Mouse (Mus musculus): ENCODE measurements around the gene Nupr1l. TPM values are rescaled to one million over a fixed set of nuclear protein-coding genes. Genes with fewer than 3 reads are reported as not detected.
"Not testable (repeated sequence)": the region's sequence is repeated elsewhere in the genome, so short reads cannot be mapped to it uniquely, and the experiment has no call there.

Nupr1l gene
- total RNA-seq, 4 experiments from 2014 or later, result 2.5 to 3.5 (median 3.2) TPM

- not testable (repeated sequence) for DNase-seq (ENCODE audit: low spot score in 2 of 2)
These were observed 7.2 kb downstream of the Nupr1l start for GRCm38 (mm10) chr5:129915491-129915890.

DNA sequence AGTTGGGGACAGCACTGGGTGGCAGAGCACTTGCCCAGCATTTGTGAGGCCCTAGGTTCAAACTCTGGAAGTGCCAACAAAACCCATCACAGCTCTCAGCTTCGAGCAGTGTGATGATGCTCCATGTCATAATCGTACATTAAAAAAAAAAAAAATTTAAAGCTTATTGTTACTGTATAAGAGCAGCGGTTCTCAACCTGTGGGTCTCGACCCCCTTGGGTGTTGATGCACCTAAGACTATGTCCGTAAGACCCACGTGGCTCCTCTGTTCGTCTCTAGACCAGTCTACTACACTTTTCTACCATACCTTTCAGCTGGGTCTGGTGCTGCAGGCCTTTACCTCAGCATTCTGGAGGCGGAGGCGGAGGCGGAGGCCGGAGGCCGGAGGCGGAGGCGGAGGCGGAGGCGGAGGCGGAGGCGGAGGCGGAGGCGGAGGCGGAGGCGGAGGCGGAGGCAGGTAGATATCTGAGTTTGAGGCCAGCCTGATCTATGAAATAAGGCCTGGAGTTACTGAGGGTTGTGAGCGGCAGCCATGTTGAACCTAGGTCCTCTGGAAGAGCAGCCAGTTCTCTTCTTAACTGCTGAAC lies 9.8 kb downstream of the Nupr1l start:
- no peak for DNase-seq (ENCODE audit: low spot score in 2 of 2)

GRCm38 (mm10) chr5:129918752-129919151 lies 10.4 kb downstream of the Nupr1l start:
- no peak for DNase-seq (ENCODE audit: low spot score in 2 of 2)

DNA sequence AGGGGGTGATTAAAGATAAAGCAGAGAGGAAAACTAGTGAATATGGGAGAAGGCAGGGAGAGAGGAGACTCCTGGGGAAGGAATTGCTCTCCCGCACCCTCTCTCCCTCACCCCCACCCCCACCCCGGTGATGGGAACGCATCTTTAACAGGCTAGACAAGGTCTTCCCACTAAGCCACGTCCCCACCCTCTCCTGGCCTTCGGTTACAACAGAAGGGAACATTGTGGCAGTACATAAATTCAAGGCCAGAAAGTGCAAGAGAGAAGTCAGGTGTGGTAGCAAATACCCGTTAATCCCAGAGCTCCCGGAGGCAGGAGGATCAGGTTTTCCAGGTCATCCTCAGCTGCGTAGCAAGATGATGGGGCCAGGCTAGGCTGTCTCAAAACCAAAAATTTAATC lies 11.0 kb downstream of the Nupr1l start:
- no peak for DNase-seq (ENCODE audit: low spot score in 2 of 2)

- no peak for DNase-seq (ENCODE audit: low spot score in 2 of 2)
These were observed 13.6 kb downstream of the Nupr1l start for GRCm38 (mm10) chr5:129921972-129922371.

GRCm38 (mm10) chr5:129924820-129925452 lies 16.6 kb downstream of the Nupr1l start:
- DNase-seq (ENCODE audit: low spot score in 2 of 2), result no peak

DNA sequence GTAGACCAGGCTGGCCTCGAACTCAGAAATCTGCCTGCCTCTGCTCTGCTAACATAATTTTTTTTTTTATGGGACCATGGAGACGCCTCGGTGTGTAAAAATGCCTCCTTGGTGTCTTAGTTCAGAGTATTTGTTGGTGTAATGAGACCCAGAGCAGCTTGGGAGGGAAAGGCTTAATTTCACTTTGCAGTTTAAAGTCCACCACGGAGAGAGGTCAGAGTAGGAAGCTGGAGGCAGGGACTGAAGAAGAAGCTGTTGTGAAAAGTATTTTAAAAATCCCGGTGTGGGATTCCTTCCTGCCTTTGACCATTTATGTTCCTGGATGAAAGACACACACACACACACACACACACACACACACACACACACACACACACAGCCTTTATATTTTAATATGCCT lies 17.6 kb downstream of the Nupr1l start:
- DNase-seq (ENCODE audit: low spot score in 2 of 2), result no peak

GRCm38 (mm10) chr5:129929924-129930855 lies 21.9 kb downstream of the Nupr1l start:
- no peak for DNase-seq (ENCODE audit: low spot score in 2 of 2)

DNA sequence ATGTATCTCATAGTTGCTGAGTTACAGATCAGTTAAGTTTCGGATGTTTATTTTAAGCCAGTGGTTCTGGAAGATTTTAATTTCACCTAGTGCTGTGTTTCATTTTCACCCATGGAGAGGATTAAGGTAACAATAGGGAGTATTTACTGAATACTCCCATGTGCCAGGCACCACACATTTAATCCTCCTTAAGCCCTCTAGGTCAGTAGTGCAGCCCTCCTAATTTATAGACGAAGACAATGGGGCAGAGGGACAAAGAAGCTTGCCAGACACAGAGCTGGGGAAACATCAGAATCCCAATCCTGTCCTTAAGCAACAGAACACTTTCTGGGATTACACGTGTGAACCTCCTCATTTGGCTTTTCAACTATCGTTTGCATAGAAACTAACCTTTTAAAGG lies 28.6 kb downstream of the Nupr1l start:
- DNase-seq (ENCODE audit: low spot score in 2 of 2), result no peak

GRCm38 (mm10) chr5:129940281-129940680 lies 31.9 kb downstream of the Nupr1l start:
- DNase-seq (ENCODE audit: low spot score in 2 of 2), result no peak

DNA sequence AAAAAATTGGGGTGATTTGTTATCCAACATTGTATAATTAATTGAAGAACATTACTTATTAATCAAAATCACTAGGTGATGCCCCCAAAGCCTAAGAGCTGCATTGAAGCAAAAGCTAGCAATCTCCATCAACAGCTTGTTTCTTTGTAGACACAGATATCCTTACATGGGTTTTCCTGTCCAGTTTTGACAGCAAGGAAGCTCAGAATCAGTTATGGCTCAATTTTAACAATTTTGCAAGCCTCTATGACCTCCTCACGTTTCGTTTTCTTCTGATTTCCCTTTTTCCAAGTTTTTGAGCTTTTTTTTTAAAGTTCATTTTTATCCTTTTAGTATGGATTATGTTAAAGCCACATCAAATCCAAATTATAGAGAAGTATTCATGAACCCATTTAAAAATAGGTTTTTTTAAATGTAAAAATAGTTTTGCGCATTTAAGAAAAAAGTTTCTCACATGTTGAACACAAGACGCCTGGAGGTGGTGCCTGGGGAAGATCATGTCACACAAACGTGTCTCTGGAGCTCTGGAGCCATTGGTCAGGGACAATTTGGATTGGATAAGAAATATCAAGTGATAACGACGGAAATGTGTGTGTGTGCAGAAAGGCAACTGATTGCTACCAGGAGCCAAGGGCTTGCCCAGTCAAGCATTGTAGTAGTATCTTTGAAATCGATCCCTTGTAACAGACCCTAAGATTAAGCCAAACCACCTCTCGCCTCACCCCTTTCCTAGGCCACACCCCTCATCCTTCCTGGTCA lies 32.6 kb downstream of the Nupr1l start:
- DNase-seq (ENCODE audit: low spot score in 2 of 2), result no peak

DNA sequence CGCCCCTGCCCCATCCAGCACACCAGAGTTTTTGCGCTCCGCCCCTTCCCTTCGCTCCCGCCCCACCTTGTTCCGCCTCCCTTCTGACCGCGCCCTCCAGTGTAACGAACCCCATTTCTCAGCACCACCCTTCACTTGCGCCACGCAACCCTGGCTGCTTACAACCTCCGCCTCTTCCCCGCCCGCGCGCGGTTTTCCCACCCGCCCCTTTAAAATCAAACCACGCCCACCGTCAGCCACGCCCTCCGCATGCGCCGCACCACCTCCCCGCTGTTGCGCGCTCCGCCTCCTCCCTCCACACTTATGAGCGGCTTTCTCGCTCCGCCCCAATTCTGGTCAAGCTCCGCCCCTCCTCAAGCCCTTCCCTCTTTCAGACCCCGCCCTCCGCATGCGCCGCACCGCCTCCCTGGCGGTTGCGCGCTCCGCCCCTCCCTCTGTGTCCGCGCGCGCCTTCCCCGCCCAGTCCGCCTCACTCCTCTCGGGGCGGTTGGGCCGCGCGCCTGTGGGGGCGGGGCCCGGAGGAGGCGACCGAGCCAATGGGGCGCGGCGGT lies 33.2 kb downstream of the Nupr1l start, which contains the start of gene Vkorc1l1:
Vkorc1l1 (plus strand) TSS at position 476 of the 551 bp plus-strand sequence.
- DNase-seq (ENCODE audit: low spot score in 2 of 2), result peak; percentile 92 to 96

- peak; percentile 16 to 20 for DNase-seq (ENCODE audit: low spot score in 2 of 2)
These were observed 34.0 kb downstream of the Nupr1l start for GRCm38 (mm10) chr5:129942073-129942939.

DNA sequence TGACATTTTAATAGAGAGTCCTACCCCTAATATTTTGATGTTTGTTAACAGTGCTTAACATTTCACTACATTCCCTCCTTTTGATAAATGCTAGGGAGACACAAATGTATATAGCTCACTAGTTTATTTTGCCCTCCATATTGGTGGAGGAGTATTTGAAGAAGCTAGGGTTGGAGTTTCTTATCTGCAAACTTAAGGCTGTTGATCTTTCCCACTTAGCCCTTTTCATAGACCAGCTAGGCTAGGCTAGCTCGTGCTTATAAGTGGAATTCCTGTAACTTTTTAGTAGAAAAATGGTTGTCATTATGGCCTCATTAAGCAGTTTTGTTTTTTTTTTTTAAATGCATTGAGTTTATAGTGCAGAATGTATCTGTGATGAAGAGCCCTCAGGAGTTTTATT lies 35.1 kb downstream of the Nupr1l start:
- no peak for DNase-seq (ENCODE audit: low spot score in 2 of 2)

- DNase-seq (ENCODE audit: low spot score in 2 of 2), result no peak
These were observed 39.2 kb downstream of the Nupr1l start for GRCm38 (mm10) chr5:129947528-129948033.

DNA sequence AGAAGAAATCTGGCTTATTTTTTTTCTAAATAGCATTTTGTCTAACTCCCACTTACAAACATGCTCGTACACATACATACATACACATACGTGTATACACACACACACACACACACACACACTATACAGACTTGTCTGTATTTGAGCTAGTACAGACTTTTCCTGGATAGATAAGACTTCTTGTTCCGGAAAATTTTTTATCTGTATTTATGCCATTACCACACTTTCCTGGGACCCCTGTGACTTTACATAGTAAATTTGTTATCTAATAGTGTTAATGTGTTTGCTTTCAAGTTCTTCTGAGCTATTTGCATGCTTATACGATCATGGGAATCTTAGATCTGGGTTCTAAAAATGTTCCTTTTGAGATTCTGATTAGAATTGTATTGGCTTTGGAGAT lies 43.8 kb downstream of the Nupr1l start:
- DNase-seq (ENCODE audit: low spot score in 2 of 2), result no peak

DNA sequence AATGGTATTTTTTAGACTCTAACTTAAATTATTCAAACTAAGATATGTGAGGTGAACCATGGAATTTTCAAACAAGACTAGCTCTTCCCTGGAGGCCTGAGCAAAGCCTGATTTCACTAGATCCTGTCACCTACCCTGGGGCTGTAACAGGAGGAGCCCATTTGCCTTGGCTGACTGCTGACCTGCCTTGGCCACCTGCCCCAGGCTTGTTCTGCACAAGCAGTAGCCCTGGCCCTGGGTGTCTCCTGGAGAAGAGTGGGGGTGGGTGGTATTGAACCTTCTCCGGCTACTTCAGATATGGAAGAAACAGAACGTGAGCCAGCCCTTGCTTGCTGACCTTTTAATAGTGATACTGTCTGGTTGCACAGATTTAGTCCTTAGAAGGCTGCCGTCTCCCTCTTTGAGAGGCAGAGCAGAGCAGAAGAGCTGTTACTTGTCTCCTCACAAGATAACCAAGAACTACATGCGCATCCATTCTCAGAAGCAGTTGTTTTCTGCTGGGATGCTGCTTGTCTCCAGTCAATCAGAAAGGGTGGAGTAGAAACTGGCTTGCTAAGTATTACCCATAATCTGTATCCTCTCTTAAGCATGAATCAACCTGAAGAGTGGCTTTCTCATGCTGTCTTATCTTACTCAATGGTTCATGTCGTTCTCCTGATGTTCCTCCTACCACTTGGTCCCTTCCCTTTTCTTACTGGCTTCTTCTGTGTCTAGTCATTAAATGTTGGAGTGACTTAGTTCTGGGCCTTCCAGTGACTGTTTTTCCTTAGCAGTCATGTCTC lies 46.3 kb downstream of the Nupr1l start:
- DNase-seq (ENCODE audit: low spot score in 2 of 2), result no peak

DNA sequence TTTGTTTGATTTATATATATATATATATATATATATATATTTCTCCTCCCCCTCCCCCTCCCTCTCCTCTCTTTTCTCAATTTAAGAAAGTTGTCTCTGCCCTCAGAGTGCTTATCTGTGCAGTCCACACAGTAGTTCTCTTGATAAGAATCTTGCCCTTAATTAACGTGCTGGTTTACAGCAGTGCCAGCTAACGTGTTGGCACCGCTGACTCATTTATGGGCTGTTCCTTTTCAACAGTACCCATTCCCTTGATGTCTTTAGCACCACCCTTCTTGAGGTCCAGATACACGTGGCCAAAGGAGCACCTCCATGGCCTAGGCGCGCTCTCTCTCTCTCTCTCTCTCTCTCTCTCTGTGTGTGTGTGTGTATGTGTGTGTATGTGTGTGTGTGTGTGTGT lies 47.5 kb downstream of the Nupr1l start:
- no peak for DNase-seq (ENCODE audit: low spot score in 2 of 2)

DNA sequence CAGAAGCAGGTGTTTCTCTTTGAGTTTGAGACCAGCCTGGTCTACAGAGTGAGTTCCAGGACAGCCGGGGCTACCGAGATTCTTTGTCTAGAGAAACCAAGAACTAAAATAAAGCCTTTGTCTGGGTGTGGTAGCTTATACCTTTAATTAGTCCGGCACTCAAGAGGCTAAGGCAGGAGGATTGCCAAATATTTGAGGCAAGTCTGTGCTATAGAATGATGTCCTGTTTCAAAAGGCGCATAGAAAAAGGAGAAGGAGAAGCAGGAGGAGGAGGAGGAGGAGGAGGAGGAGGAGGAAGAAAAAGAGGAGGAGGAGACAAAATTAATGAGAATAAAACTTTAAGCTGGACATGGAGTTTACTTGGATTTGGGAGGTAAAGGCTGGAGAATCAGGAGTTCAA lies 54.9 kb downstream of the Nupr1l start:
- no peak for DNase-seq (ENCODE audit: low spot score in 2 of 2)
